Mouse (Mus musculus): ENCODE results near the gene F13a1. TPM values are rescaled to one million over a fixed set of nuclear protein-coding genes. Genes with fewer than 3 reads are reported as not detected.

The F13a1 gene
- total RNA-seq, 2 experiments from 2014 or later, result 5.5 to 8.4 TPM

DNA sequence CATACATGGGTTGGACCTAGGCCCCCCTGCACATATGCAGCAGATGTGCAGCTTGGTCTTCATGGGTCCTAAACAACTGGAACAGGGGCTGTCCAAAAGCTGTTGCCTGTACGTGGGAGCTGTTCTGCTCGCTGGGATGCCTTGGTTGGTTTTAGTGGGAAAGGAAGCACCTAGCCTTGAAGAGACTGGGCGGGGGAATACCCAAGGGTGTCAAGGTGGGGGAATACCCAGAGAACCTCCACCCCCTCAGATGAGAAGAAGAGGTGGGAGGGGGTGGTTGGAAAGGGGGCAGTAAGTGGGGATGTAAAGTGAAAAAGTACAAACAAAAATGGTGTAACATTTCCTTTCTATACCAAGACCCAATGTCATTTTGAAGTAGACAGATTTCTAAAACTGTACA is 95.1 kb downstream of the F13a1 start:
- DNase-seq (ENCODE audit: low spot score), result no peak

DNA sequence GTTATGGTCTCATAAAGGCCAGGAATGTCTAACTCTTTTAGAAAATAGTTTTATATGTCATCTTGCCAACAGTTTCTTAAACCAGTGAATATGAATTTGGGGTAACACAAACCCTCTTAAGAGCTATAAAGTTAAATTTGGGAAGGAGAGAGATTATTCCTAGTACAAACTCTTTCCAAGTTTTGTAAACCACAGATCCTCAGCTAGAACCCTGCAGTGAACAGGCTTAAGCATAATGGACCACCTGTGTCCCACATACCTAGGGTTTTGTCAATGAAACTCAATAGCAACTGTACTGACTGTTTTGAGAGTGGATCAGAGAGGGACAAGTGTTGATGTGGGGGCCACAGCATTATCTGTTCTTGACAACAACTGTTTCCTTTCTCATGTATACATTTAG is 96.4 kb downstream of the F13a1 start:
- DNase-seq (ENCODE audit: low spot score), result no peak

DNA sequence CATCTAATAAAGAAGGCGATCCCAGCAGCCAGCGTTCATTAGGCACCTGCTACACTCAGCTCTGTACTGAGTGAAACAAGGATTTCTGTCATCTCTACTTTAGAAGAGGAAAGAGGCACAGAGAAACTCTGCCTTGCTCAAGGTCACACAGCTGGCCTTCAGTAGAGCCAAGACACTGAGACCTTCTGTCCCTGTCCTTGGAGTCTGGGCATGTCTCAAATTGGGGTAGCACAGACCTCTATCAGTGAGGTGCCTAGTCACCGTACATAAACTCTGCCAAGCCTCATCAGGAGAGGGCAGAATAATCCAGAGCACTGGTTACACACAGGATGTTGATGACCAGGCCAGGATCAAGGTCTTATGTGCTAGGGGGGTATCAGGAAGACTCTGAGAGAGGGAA is 108.2 kb downstream of the F13a1 start:
- DNase-seq (ENCODE audit: low spot score), result no peak

DNA sequence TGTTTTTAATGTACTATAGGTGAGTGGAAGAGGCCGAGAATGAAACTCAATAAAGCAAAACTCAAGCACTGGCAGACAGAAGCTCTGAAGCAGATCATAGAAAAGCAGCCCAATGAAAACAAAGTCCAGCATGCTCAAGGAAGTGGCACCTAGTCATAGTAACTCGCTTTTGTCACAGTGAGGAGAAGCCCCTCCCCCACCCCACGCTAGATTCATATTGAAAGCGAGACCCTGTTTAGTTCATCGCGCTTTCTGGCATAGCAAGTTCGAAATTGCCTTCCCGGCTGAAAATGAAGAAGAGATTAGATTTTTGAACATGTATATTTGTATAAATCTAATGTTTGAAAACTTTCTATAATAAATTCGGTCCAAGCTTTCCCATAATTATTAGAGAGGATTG is 118.0 kb downstream of the F13a1 start:
- DNase-seq (ENCODE audit: low spot score), result no peak

DNA sequence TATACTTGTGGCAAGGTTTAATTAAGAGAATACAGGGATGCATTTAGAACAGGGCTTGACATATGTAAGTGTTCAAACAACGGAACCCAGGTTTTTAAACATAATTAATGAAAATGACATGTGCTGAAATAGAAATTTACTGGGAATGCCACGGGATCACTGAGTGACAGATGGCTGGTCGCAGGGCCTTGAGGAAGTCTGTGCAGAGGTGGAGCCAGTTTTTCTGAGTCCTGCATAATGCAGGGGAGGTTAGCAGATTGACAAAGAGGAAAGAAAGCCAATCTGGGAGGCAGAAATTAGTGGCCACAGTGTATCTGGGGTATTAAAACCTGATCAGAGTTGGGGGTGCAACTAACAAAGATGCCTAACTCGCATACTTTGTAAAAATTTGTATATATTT is 130.3 kb downstream of the F13a1 start:
- no peak for DNase-seq (ENCODE audit: low spot score)

DNA sequence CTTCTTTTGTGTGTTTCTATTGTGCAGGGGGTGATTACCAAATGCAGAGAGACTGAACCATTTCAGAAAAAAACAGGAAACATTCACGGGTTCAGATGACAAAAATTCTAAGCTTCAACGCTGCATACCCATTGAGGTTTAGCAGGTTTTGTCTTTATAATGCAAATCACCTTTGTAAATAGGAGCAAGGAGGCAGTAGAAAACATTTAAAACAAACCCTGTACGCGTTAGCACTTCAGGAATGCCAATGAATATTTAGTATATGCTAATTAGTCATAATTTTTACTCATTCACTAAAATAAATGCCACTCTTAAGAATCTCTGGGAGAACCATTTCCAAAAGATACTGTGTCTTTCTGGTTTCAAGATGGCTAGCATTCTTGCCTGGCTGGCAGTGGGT is 146.2 kb downstream of the F13a1 start:
- no peak for DNase-seq (ENCODE audit: low spot score)

DNA sequence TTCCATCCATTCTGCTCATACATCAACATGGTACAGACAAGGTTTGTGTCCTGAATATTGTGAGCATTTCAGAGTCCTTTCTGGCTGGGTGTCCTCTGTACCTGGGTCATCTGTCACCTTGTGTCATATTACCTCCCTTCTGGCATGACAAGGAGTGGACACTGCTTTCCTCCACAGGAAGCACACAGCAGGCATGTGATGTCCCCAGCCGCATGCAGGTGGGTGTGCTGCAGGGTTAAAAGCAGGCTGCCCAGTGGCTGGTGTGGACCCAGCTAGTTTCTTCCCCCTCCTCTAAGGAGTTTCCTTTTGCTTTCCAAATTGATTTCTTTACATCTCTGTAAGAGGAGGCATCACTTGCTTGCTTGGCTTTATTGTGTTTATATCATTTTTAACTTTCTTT is 146.6 kb downstream of the F13a1 start:
- DNase-seq (ENCODE audit: low spot score), result no peak

DNA sequence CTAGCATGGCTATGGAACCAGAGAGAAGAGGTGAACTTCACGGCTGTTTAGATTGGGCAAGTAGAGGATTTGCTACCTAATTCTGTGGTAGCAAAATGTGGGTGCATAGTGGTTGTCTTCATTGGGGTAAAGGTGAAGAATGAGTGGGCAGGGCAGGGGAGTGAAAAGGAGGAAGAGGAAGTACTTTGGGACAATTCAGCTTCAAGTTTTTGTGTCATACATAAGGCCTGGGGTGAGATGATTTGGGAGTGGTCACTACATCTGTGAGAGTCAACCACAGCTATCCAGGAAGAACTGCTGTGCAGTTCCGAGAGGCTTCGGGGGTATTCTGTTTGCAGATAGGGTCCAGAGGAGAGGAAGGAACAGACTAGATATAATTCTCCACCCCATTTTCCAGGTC is 148.4 kb downstream of the F13a1 start:
- DNase-seq (ENCODE audit: low spot score), result no peak

DNA sequence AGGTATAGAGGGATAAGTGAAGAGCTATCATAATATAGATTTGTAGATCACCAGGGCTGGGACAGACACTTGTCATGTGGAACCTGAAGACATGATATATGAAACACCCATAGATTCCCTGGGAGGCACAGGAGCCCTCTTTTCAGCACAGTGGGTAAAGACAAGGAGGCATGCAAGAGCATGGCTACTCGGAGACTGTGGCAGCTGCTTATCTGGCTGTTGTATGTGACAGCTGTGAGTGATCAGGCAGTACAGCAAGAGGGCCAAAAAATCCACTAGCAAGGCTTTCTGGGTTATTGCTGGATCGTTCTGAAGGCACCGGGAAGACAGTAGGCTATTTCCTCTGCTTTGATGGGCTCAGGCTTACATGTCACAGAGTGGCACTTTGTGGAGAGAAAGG is 149.0 kb downstream of the F13a1 start:
- no peak for DNase-seq (ENCODE audit: low spot score)

DNA sequence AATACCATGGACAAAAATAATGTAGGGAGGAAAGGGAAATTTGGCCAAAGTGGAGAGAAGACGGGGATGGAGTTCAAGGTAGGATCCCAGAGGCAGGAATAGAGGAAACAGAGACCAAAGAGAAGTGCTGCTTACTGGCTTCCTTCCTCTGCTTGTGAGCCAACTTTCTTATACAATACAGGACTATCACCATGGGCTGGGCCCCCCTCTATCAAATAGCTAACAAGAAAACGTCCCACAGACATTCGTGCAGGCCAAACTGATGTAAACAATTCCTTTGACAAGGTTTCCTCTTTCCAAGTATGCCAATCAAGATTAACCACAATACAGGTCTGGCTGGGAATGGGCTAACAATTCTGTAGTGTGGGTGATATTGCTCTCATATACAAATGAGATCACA is 154.0 kb downstream of the F13a1 start:
- no peak for DNase-seq (ENCODE audit: low spot score)

DNA sequence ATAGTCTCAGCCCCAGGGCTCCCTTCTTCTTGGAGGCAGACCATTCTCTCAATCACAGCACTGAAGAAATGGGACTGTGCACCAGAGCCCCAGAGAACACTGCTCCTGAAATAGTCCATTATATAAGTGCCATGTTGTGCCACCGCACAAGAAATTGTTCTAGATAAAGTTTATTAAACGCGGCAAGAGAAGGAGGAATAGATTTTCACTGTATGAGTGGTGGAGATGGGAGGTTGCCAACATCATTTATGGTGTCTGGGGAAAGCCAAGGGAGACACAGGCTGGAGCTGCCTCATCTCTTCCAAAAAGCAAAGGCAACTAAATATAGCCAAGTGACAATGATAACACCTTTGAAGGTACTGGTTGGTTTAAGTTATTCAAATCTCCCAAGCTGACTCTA is 156.3 kb downstream of the F13a1 start:
- DNase-seq (ENCODE audit: low spot score), result no peak

DNA sequence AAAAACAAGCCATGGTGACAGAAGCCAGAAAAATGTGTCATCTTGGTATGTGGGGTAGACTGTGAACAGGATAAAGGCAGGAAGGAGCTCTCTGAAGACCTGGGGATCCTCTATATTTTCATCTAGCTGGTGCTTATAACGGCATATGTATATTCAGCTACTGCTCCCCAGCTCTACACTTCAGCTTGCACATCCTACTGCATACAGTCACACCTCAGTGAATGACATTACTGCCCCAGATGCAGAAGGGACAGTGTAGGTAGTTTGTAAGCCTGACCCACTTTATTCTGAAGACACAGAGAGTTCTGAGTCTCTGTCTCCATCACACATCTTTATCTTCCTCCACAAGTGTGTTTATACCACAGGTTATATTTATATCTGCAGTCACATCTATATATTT is 157.8 kb downstream of the F13a1 start:
- DNase-seq (ENCODE audit: low spot score), result no peak

DNA sequence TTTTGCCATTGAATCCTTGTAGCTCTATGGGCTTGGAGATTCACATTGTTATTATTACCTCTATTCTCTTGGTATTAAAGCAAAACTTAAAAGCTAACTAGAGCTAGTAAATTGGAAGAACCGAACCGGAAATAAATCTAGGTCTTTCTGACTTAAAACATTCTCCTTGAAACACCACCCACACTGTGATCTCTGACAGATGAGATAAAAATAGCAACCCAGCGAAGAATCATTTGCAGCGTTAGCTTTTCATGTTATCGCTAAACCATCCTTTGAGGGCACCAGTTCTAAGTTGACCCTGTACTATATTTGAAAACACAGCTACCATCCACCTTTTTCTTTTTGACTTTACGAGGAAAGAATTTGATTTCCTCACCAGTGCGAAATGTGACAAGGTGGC is 164.1 kb downstream of the F13a1 start:
- DNase-seq (ENCODE audit: low spot score), result no peak

DNA sequence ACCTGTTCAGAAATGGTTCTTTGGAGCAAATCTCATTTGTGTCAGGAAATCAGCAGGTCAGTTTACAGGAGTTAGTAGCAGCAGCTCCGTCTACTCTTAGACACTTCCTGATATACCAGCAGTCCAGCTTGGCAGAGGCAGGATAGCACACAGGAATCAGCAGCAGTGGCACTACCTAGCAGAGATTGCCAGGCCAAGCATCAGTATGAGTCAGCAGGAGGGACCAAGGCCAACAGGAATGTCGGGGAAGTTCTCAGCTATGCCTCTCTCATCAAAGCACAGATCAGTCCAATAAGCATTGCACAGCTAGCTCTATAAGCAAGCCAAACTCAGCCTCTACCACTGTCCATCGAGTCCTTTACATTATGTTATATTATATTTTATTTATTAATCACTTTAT is 210.9 kb downstream of the F13a1 start:
- no peak for DNase-seq (ENCODE audit: low spot score)
